Mouse (Mus musculus): ENCODE data around the gene March6. TPM values are rescaled to one million over a fixed set of nuclear protein-coding genes. Genes with fewer than 3 reads are reported as not detected.
A peak's percentile ranks its signal among the peaks of the same experiment; 100 is the strongest.

Gene March6
- polyA plus RNA-seq, 1 experiment from 2014 or later: 12.9 TPM

- Histone ChIP-seq H3K27me3 (ENCODE audit: control insufficient read depth, insufficient read depth, low read length) (no peaks in the 10 kb centered on the region), H3K9me3 (ENCODE audit: control insufficient read depth, low read length) (no peaks in the 10 kb centered on the region), H3K4me1 (replicated peaks; ENCODE audit: control insufficient read depth, insufficient read depth) (no peaks in the 10 kb centered on the region), H3K27ac (replicated peaks) (no peak overlapping the region), H3K9ac (ENCODE audit: low read length) (no peak overlapping the region), H3K4me3 (ENCODE audit: low read depth, low read length) (no peak overlapping the region), H3K4me2 (replicated peaks; ENCODE audit: low read depth) (no peak overlapping the region), H3K36me3 (ENCODE audit: control insufficient read depth, insufficient read depth, low read length) (no peaks in the 10 kb centered on the region)
- whole genome bisulfite sequencing: 72% methylated on average over 7 of the region's 7 CpGs
- ATAC-seq (ENCODE audit: low FRiP score, low TSS enrichment) (no peak), DNase-seq (ENCODE audit: low spot score) (no peak)
- TF ChIP-seq EP300 (optimal IDR thresholded peaks at IDR 0.05): no peak
Observed at GRCm38 (mm10) chr15:31429429-31429828, 101.4 kb downstream of the March6 start.

- Histone ChIP-seq H3K27ac (replicated peaks) (no peak overlapping the region), H3K4me2 (replicated peaks; ENCODE audit: low read depth) (no peak overlapping the region), H3K27me3 (ENCODE audit: control insufficient read depth, insufficient read depth, low read length) (no peaks in the 10 kb centered on the region), H3K9ac (ENCODE audit: low read length) (no peak overlapping the region), H3K4me1 (replicated peaks; ENCODE audit: control insufficient read depth, insufficient read depth) (no peaks in the 10 kb centered on the region), H3K4me3 (ENCODE audit: low read depth, low read length) (no peak overlapping the region), H3K36me3 (ENCODE audit: control insufficient read depth, insufficient read depth, low read length) (no peaks in the 10 kb centered on the region), H3K9me3 (ENCODE audit: control insufficient read depth, low read length) (no peaks in the 10 kb centered on the region)
- no peak for ATAC-seq (ENCODE audit: low FRiP score, low TSS enrichment)
- DNase-seq (ENCODE audit: low spot score): no peak
- no peak for TF ChIP-seq EP300 (optimal IDR thresholded peaks at IDR 0.05)
- TF ChIP-seq CTCF (IDR thresholded peaks at IDR 0.05; ENCODE audit: low read depth): no peak
- WGBS: 50% methylated on average over 12 of the region's 12 CpGs
Observed at GRCm38 (mm10) chr15:31428571-31428970, 102.3 kb downstream of the March6 start.

GRCm38 (mm10) chr15:31427390-31427789 is 103.5 kb downstream of the March6 start:
- no peaks in the 10 kb centered on the region for H3K36me3 ChIP-seq (ENCODE audit: control insufficient read depth, insufficient read depth, low read length)
- whole genome bisulfite sequencing: 52% methylated on average over 3 of the region's 3 CpGs
- TF ChIP-seq CTCF (IDR thresholded peaks at IDR 0.05; ENCODE audit: low read depth) (peak; percentile 34), EP300 (optimal IDR thresholded peaks at IDR 0.05) (no peak)
- no peak overlapping the region for H3K4me2 ChIP-seq (replicated peaks; ENCODE audit: low read depth)
- no peak overlapping the region for H3K9ac ChIP-seq (ENCODE audit: low read length)
- no peaks in the 10 kb centered on the region for H3K4me1 ChIP-seq (replicated peaks; ENCODE audit: control insufficient read depth, insufficient read depth)
- no peak overlapping the region for H3K4me3 ChIP-seq (ENCODE audit: low read depth, low read length)
- ATAC-seq (ENCODE audit: low FRiP score, low TSS enrichment) (no peak), DNase-seq (ENCODE audit: low spot score) (no peak)
- H3K9me3 ChIP-seq (ENCODE audit: control insufficient read depth, low read length): no peaks in the 10 kb centered on the region
- H3K27me3 ChIP-seq (ENCODE audit: control insufficient read depth, insufficient read depth, low read length): no peaks in the 10 kb centered on the region
- H3K27ac ChIP-seq (replicated peaks): no peak overlapping the region

- H3K4me2 ChIP-seq (replicated peaks; ENCODE audit: low read depth): no peak overlapping the region
- H3K36me3 ChIP-seq (ENCODE audit: control insufficient read depth, insufficient read depth, low read length): no peaks in the 10 kb centered on the region
- H3K9ac ChIP-seq (ENCODE audit: low read length): no peak overlapping the region
- H3K4me1 ChIP-seq (replicated peaks; ENCODE audit: control insufficient read depth, insufficient read depth): no peaks in the 10 kb centered on the region
- H3K27me3 ChIP-seq (ENCODE audit: control insufficient read depth, insufficient read depth, low read length): no peaks in the 10 kb centered on the region
- H3K4me3 ChIP-seq (ENCODE audit: low read depth, low read length): no peak overlapping the region
- TF ChIP-seq EP300 (optimal IDR thresholded peaks at IDR 0.05) (no peak), CTCF (IDR thresholded peaks at IDR 0.05; ENCODE audit: low read depth) (no peak)
- no peak for ATAC-seq (ENCODE audit: low FRiP score, low TSS enrichment)
- no peak overlapping the region for H3K27ac ChIP-seq (replicated peaks)
- DNase-seq (ENCODE audit: low spot score): no peak
- WGBS: 27% methylated on average over 8 of the region's 8 CpGs
- no peaks in the 10 kb centered on the region for H3K9me3 ChIP-seq (ENCODE audit: control insufficient read depth, low read length)
Observed at GRCm38 (mm10) chr15:31426066-31426706, 104.7 kb downstream of the March6 start.

GRCm38 (mm10) chr15:31422649-31423369 is 108.0 kb downstream of the March6 start:
- no peaks in the 10 kb centered on the region for H3K27me3 ChIP-seq (ENCODE audit: control insufficient read depth, insufficient read depth, low read length)
- no peaks in the 10 kb centered on the region for H3K36me3 ChIP-seq (ENCODE audit: control insufficient read depth, insufficient read depth, low read length)
- no peak overlapping the region for H3K27ac ChIP-seq (replicated peaks)
- no peak for TF ChIP-seq EP300 (optimal IDR thresholded peaks at IDR 0.05)
- no peak for TF ChIP-seq CTCF (IDR thresholded peaks at IDR 0.05; ENCODE audit: low read depth)
- no peaks in the 10 kb centered on the region for H3K4me1 ChIP-seq (replicated peaks; ENCODE audit: control insufficient read depth, insufficient read depth)
- H3K9ac ChIP-seq (ENCODE audit: low read length): no peak overlapping the region
- 48% methylated on average over 7 of the region's 7 CpGs for WGBS
- H3K9me3 ChIP-seq (ENCODE audit: control insufficient read depth, low read length): no peaks in the 10 kb centered on the region
- H3K4me3 ChIP-seq (ENCODE audit: low read depth, low read length): no peak overlapping the region
- DNase-seq (ENCODE audit: low spot score) (peak; percentile 30), ATAC-seq (ENCODE audit: low FRiP score, low TSS enrichment) (peak; percentile 35; the same call in 1 of the 2 replicates)
- H3K4me2 ChIP-seq (replicated peaks; ENCODE audit: low read depth): no peak overlapping the region

GRCm38 (mm10) chr15:31419037-31419436 is 111.8 kb downstream of the March6 start:
- H3K9me3 ChIP-seq (ENCODE audit: control insufficient read depth, low read length): no peaks in the 10 kb centered on the region
- H3K27me3 ChIP-seq (ENCODE audit: control insufficient read depth, insufficient read depth, low read length): no peaks in the 10 kb centered on the region
- H3K36me3 ChIP-seq (ENCODE audit: control insufficient read depth, insufficient read depth, low read length): no peaks in the 10 kb centered on the region
- H3K4me2 ChIP-seq (replicated peaks; ENCODE audit: low read depth): no peak overlapping the region
- DNase-seq (ENCODE audit: low spot score): peak; percentile 24
- no peak overlapping the region for H3K4me3 ChIP-seq (ENCODE audit: low read depth, low read length)
- TF ChIP-seq CTCF (IDR thresholded peaks at IDR 0.05; ENCODE audit: low read depth): peak; percentile 68
- no peak for TF ChIP-seq EP300 (optimal IDR thresholded peaks at IDR 0.05)
- 38% methylated on average over 9 of the region's 9 CpGs for WGBS
- no peak for ATAC-seq (ENCODE audit: low FRiP score, low TSS enrichment)
- H3K9ac ChIP-seq (ENCODE audit: low read length): no peak overlapping the region
- no peak overlapping the region for H3K27ac ChIP-seq (replicated peaks)
- no peaks in the 10 kb centered on the region for H3K4me1 ChIP-seq (replicated peaks; ENCODE audit: control insufficient read depth, insufficient read depth)
